Mouse (Mus musculus): Measurements from ENCODE around the gene Zranb1. TPM values are rescaled to one million over a fixed set of nuclear protein-coding genes. Genes with fewer than 3 reads are reported as not detected.

Gene Zranb1
- total and polyA plus RNA-seq, 3 experiments = 17.4 to 18.5 TPM; not detected in 1

DNA sequence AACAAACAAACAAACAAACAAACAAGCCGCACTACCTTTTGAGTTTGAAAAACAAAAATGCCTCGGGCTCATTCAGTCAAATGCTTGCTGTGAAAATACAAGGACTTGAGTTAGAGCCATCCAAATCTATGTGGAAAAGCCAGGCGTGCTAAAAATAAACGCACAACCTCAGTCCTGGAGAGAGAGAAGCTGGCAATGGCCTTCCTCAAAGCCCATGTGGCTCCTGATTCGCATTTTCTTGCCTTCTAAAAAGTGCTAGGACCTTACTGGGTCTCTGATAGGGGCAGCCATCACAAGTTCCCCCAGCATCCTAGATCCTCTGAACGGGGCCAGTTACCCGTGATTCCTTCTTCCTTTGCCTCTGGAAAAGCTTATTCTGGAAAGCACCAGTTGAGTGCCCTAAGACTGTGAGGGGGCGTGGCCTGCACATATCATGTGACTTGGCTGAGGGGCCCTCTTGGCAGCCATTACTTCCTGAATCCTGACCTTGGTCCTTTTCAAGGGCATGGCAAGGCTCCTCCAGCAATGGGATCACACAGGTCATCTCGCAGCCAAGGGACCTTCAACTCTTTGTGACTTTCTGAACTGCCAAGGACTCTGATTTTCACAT, 34.6 kb upstream of the Zranb1 start:
- Histone ChIP-seq H3K79me2 (ENCODE audit: control insufficient read depth, insufficient read depth, low read length, poor library complexity) (no peaks in the 10 kb centered on the region), H3K4me1 (ENCODE audit: control insufficient read depth in 1 of 2, insufficient read depth in 2 of 2, low read length in 2 of 2) (peaks cover 4 to 14% of the 10 kb centered on the region in 2 experiments), H3K27me3 (ENCODE audit: control insufficient read depth in 1 of 2, insufficient read depth in 2 of 2, low read length in 2 of 2) (no peaks in the 10 kb centered on the region), H3K9me3 (replicated peaks; ENCODE audit: insufficient read depth, low read length) (no peaks in the 10 kb centered on the region), H3K4me3 (ENCODE audit: control insufficient read depth in 1 of 2, insufficient read depth in 1 of 2, low read depth in 2 of 2, low read length in 2 of 2) (no peak overlapping the region), H3K9ac (ENCODE audit: control insufficient read depth, low read depth, low read length, poor library complexity, severe bottlenecking) (no peak overlapping the region), H3K36me3 (ENCODE audit: control insufficient read depth in 1 of 2, insufficient read depth in 2 of 2, low read length in 2 of 2) (no peaks in the 10 kb centered on the region; a peak in 1 of 4 replicates), H3K27ac (ENCODE audit: control insufficient read depth, low read depth, low read length) (no peak overlapping the region)
- TF ChIP-seq USF2 (IDR thresholded peaks at IDR 0.05; ENCODE audit: borderline replicate concordance in 1 of 2, insufficient read depth in 1 of 2, low read depth in 1 of 2, low read length in 2 of 2) (0 out of 4 replicates have a peak, but pooled peaks of 1 of the 2 experiments have one; percentile 27), USF1 (IDR thresholded peaks at IDR 0.05; ENCODE audit: low read depth, low read length) (peak; percentile 80), ZNF384 (IDR thresholded peaks at IDR 0.05; ENCODE audit: low read depth, low read length) (no peak)
- DNase-seq (ENCODE audit: low read depth, low spot score) = no peak

DNA sequence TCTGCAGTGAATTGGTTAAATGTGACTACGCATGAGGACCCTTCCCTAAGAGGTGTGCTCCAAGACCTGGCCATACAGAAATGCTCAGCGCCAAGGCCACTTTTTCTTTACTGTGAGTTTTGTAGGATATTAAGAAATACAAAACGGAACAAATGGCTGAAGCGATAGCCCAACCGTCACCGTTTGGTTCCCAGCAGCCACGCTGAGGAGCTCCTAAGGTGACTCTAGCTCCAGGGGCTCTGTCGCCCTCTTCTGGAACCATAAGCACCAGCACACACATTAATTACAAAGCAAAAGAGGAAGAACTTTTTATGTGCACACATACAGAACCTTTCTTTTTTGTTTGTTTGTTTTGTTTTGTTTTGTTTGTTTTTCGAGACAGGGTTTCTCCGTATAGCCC, 33.7 kb upstream of the Zranb1 start:
- Histone ChIP-seq H3K4me3 (ENCODE audit: control insufficient read depth in 1 of 2, insufficient read depth in 1 of 2, low read depth in 2 of 2, low read length in 2 of 2) (no peak overlapping the region), H3K79me2 (ENCODE audit: control insufficient read depth, insufficient read depth, low read length, poor library complexity) (no peaks in the 10 kb centered on the region), H3K27me3 (ENCODE audit: control insufficient read depth in 1 of 2, insufficient read depth in 2 of 2, low read length in 2 of 2) (no peaks in the 10 kb centered on the region), H3K9me3 (replicated peaks; ENCODE audit: insufficient read depth, low read length) (no peaks in the 10 kb centered on the region), H3K4me1 (ENCODE audit: control insufficient read depth in 1 of 2, insufficient read depth in 2 of 2, low read length in 2 of 2) (peaks cover 4 to 11% of the 10 kb centered on the region in 2 experiments), H3K36me3 (ENCODE audit: control insufficient read depth in 1 of 2, insufficient read depth in 2 of 2, low read length in 2 of 2) (no peaks in the 10 kb centered on the region; a peak in 1 of 4 replicates), H3K9ac (ENCODE audit: control insufficient read depth, low read depth, low read length, poor library complexity, severe bottlenecking) (no peak overlapping the region), H3K27ac (ENCODE audit: control insufficient read depth, low read depth, low read length) (peak overlapping the region; percentile 50)
- peak; percentile 90 for DNase-seq (ENCODE audit: low read depth, low spot score)
- TF ChIP-seq NRF1 (IDR thresholded peaks at IDR 0.05; ENCODE audit: insufficient read depth, low read depth, low read length, poor library complexity, severe bottlenecking) (no peak), POLR2AphosphoS2 (IDR thresholded peaks at IDR 0.05; ENCODE audit: low read length) (no peak), RAD21 (IDR thresholded peaks at IDR 0.05; ENCODE audit: low read depth, low read length) (peak; percentile 81), CTCF (IDR thresholded peaks at IDR 0.05 in 2 of 3, conservative IDR thresholded peaks at IDR 0.05 in 1 of 3; ENCODE audit: control insufficient read depth in 1 of 3, insufficient read depth in 1 of 3, low read depth in 2 of 3, low read length in 3 of 3, poor library complexity in 1 of 3, severe bottlenecking in 1 of 3) (peak; percentile 65 to 84 (median 74)), MYB (IDR thresholded peaks at IDR 0.05; ENCODE audit: low read depth, low read length) (peak; percentile 85), USF1 (IDR thresholded peaks at IDR 0.05; ENCODE audit: low read depth, low read length) (no peak), SIN3A (IDR thresholded peaks at IDR 0.05; ENCODE audit: low read length) (peak; percentile 13; the same call in 1 of the 2 replicates), GATA1 (IDR thresholded peaks at IDR 0.05; ENCODE audit: low read depth, low read length) (peak; percentile 40; the same call in 1 of the 2 replicates), ZC3H11A (IDR thresholded peaks at IDR 0.05; ENCODE audit: low read depth, low read length) (peak; percentile 73), TBP (IDR thresholded peaks at IDR 0.05; ENCODE audit: low read depth, low read length) (peak; percentile 28; the same call in 1 of the 2 replicates), EP300 (IDR thresholded peaks at IDR 0.05; ENCODE audit: low read depth in 1 of 2, low read length in 2 of 2) (peak; percentile 33 to 74; a peak in 3 of 4 replicates), SMC3 (IDR thresholded peaks at IDR 0.05; ENCODE audit: low read depth, low read length) (peak; percentile 84)
